Mouse (Mus musculus) embryonic fibroblast, embryonic 13.5 days (primary cell): ENCODE data around the gene Srarp.

ENCODE experiments used
- CTCF ChIP-seq: IDR thresholded peaks from 2 replicates; pipeline ENCODE4 v1.5.1; 2011; ENCODE audit warnings: mild to moderate bottlenecking, control low read depth, low read length, moderate library complexity, borderline replicate concordance; ENCODE audit not compliant: insufficient read depth
- POLR2A ChIP-seq: IDR thresholded peaks from 2 replicates; pipeline ENCODE4 v1.6.1; 2011; ENCODE audit warnings: low read depth, mild to moderate bottlenecking, control low read depth, low read length, moderate library complexity

GRCm38 (mm10) chr4:141458888-141459287 lies 23.0 kb upstream of the Srarp start:
- TF ChIP-seq CTCF (no peak), POLR2A (no peak)
